Mouse (Mus musculus) CH12.LX (cell line): ENCODE results near the gene Slc2a5. TPM values are rescaled to one million over a fixed set of nuclear protein-coding genes. Genes with fewer than 3 reads are reported as not detected.
A peak's percentile ranks its signal among the peaks of the same experiment; 100 is the strongest.

Source experiments
- DNase-seq: peaks from one replicate; pipeline ENCODE4 v3.0.0-alpha.2; 2013; ENCODE audit errors: extremely low read depth
- H3K27ac ChIP-seq: 2 replicates; pipeline ENCODE4 v1.5.1; 2012; ENCODE audit warnings: low read depth, mild to moderate bottlenecking, control low read depth, moderate library complexity; ENCODE audit not compliant: insufficient read depth
- H3K27me3 ChIP-seq: replicated peaks from 2 replicates; pipeline ENCODE3; 2012; ENCODE audit warnings: inconsistent platforms
- H3K36me3 ChIP-seq, 2 experiments: replicated peaks in 1 of 2; 2 replicates each; pipeline versions ENCODE3 to v1.6.1; 2012; ENCODE audit warnings: inconsistent platforms in 1 of 2, low read length in 1 of 2, mild to moderate bottlenecking in 1 of 2, mixed read lengths in 1 of 2, moderate library complexity in 1 of 2; ENCODE audit not compliant: control insufficient read depth in 1 of 2, insufficient read depth in 1 of 2
- H3K4me1 ChIP-seq, 2 experiments: 2 replicates each; pipeline ENCODE4 v1.6.1; 2012; ENCODE audit warnings: inconsistent platforms in 1 of 2, moderate library complexity in 1 of 2; ENCODE audit not compliant: insufficient read depth in 2 of 2, control insufficient read depth in 1 of 2
- H3K4me2 ChIP-seq: 2 replicates; pipeline ENCODE4 v1.6.1; 2012; ENCODE audit warnings: low read depth, mild to moderate bottlenecking, control low read depth; ENCODE audit not compliant: poor library complexity, insufficient read depth, severe bottlenecking
- H3K4me3 ChIP-seq, 3 experiments: fragments of 150-350 bp in 1 of 3; sonication (generic) in 1 of 3; replicated peaks in 1 of 3; 2 replicates each; pipeline versions ENCODE3 to v1.5.1; 2011 to 2012; ENCODE audit warnings: low read depth in 2 of 3, low read length in 2 of 3, mild to moderate bottlenecking in 2 of 3, moderate library complexity in 2 of 3, control low read depth in 1 of 3, improper control_type of control experiment in 1 of 3, inconsistent platforms in 1 of 3, mixed read lengths in 1 of 3; ENCODE audit not compliant: poor library complexity in 1 of 3
- H3K79me2 ChIP-seq: replicated peaks from 2 replicates; pipeline ENCODE4 v1.6.1; 2012; ENCODE audit warnings: mild to moderate bottlenecking, moderate library complexity; ENCODE audit not compliant: control insufficient read depth, poor library complexity, insufficient read depth, severe bottlenecking; ENCODE audit errors: extremely low read depth
- H3K9ac ChIP-seq: 2 replicates; pipeline ENCODE4 v1.6.1; 2012; ENCODE audit warnings: low read depth, mild to moderate bottlenecking, control low read depth, moderate library complexity; ENCODE audit not compliant: insufficient read depth
- H3K9me3 ChIP-seq: replicated peaks from 2 replicates; pipeline ENCODE3; 2012; ENCODE audit warnings: low read length, inconsistent platforms, mixed read lengths
- BHLHE40 ChIP-seq: IDR thresholded peaks from 2 replicates; pipeline ENCODE4 v1.6.1; 2011; ENCODE audit warnings: mild to moderate bottlenecking, low read depth, low read length, improper control_type of control experiment
- CHD1 ChIP-seq: IDR thresholded peaks from 2 replicates; pipeline ENCODE4 v1.6.1; 2012; ENCODE audit warnings: low read depth, low read length, improper control_type of control experiment, inconsistent platforms
- CHD2 ChIP-seq: IDR thresholded peaks from 2 replicates; pipeline ENCODE4 v1.6.1; 2011; ENCODE audit warnings: low read length, improper control_type of control experiment
- CTCF ChIP-seq, 2 experiments: IDR thresholded peaks in 1 of 2; conservative IDR thresholded peaks in 1 of 2; 2 replicates each; pipeline ENCODE4 v1.5.1; 2011 to 2012; ENCODE audit warnings: low read depth in 2 of 2, low read length in 2 of 2, improper control_type of control experiment in 1 of 2, inconsistent platforms in 1 of 2, mild to moderate bottlenecking in 1 of 2, moderate library complexity in 1 of 2
- HCFC1 ChIP-seq: IDR thresholded peaks from 2 replicates; pipeline ENCODE4 v1.6.1; 2012; ENCODE audit warnings: low read depth, mild to moderate bottlenecking, inconsistent platforms, low read length, improper control_type of control experiment
- KAT2A ChIP-seq: IDR thresholded peaks from 2 replicates; pipeline ENCODE4 v1.6.1; 2012; ENCODE audit warnings: low read length, improper control_type of control experiment, inconsistent platforms; ENCODE audit not compliant: insufficient replicate concordance
- MAFK ChIP-seq: IDR thresholded peaks from 2 replicates; pipeline ENCODE4 v1.6.1; 2011; ENCODE audit warnings: low read length, improper control_type of control experiment; ENCODE audit not compliant: insufficient replicate concordance
- MAZ ChIP-seq: IDR thresholded peaks from 2 replicates; pipeline ENCODE4 v1.6.1; 2012; ENCODE audit warnings: low read depth, mild to moderate bottlenecking, inconsistent platforms, low read length, improper control_type of control experiment, moderate library complexity
- MEF2A ChIP-seq: IDR thresholded peaks from 2 replicates; pipeline ENCODE4 v1.6.1; 2014; ENCODE audit warnings: low read depth, mild to moderate bottlenecking, inconsistent platforms, low read length, improper control_type of control experiment, borderline replicate concordance
- MYC ChIP-seq: IDR thresholded peaks from 2 replicates; pipeline ENCODE4 v1.6.1; 2011; ENCODE audit warnings: low read depth, mild to moderate bottlenecking, improper control_type of control experiment, low read length
- RAD21 ChIP-seq: IDR thresholded peaks from 2 replicates; pipeline ENCODE4 v1.6.1; 2011; ENCODE audit warnings: low read depth, mild to moderate bottlenecking, low read length, improper control_type of control experiment, moderate library complexity
- RCOR1 ChIP-seq: conservative IDR thresholded peaks from 2 replicates; pipeline ENCODE4 v1.6.1; 2012; ENCODE audit warnings: low read depth, mild to moderate bottlenecking, inconsistent platforms, low read length, improper control_type of control experiment
- SMC3 ChIP-seq: IDR thresholded peaks from 2 replicates; pipeline ENCODE4 v1.6.1; 2011; ENCODE audit warnings: low read depth, low read length, improper control_type of control experiment
- TCF12 ChIP-seq: IDR thresholded peaks from 2 replicates; pipeline ENCODE4 v1.6.1; 2014; ENCODE audit warnings: low read depth, mild to moderate bottlenecking, inconsistent platforms, low read length, improper control_type of control experiment
- UBTF ChIP-seq: IDR thresholded peaks from 2 replicates; pipeline ENCODE4 v1.6.1; 2012; ENCODE audit warnings: low read depth, mild to moderate bottlenecking, inconsistent platforms, low read length, improper control_type of control experiment, moderate library complexity
- USF1 ChIP-seq: IDR thresholded peaks from 2 replicates; pipeline ENCODE4 v1.6.1; 2014; ENCODE audit warnings: low read depth, mild to moderate bottlenecking, inconsistent platforms, low read length, improper control_type of control experiment
- USF2 ChIP-seq: conservative IDR thresholded peaks from 2 replicates; pipeline ENCODE4 v1.6.1; 2011; ENCODE audit warnings: low read depth, low read length, improper control_type of control experiment
- ZC3H11A ChIP-seq: IDR thresholded peaks from 2 replicates; pipeline ENCODE4 v1.6.1; 2012; ENCODE audit warnings: low read depth, mild to moderate bottlenecking, inconsistent platforms, low read length, improper control_type of control experiment
- ZKSCAN1 ChIP-seq: IDR thresholded peaks from 2 replicates; pipeline ENCODE4 v1.6.1; 2012; ENCODE audit warnings: low read depth, inconsistent platforms, low read length, improper control_type of control experiment, borderline replicate concordance
- ZMIZ1 ChIP-seq: IDR thresholded peaks from 2 replicates; pipeline ENCODE4 v1.6.1; 2012; ENCODE audit warnings: low read depth, mild to moderate bottlenecking, inconsistent platforms, low read length, improper control_type of control experiment
- dilution Hi-C: fragments of 300-500 bp; cut with MboI; formaldehyde crosslinking; loops from 2 replicates; pipeline ENCODE4 v1.14.3; 2020; ENCODE audit warnings: low sequenced_read_pairs; ENCODE audit not compliant: extremely low pct_unique_long_range_greater_than_20kb, extremely low pct_ligation_motif_present
- in situ Hi-C: fragments of 300-500 bp; cut with MboI; formaldehyde crosslinking; loops from 3 replicates; pipeline ENCODE4 v1.14.3; 2019; ENCODE audit warnings: low sequenced_read_pairs, low pct_ligation_motif_present, low pct_unique_long_range_greater_than_20kb, mixed read lengths
- polyA plus RNA-seq: library from polyadenylated mRNA; unstranded; fragments of >175 nt; gene quantifications from 2 replicates; pipeline ENCODE4 v1.2.1, GENCODE M21; 2012; ENCODE audit warnings: low read depth; ENCODE audit not compliant: insufficient read length
- total RNA-seq, 2 experiments: library from RNA; depleted of rRNA; stranded (reverse); fragments of 300-350 nt in 1 of 2; fragments of >200 nt in 1 of 2; gene quantifications; 2 replicates each; pipeline ENCODE4 v1.2.3; 2012 to 2014

Gene Slc2a5
- total and polyA plus RNA-seq, 3 experiments = 0.81 to 1.5 (median 1.4) TPM

- no peak for TF ChIP-seq USF2
- TF ChIP-seq MAZ = peak; percentile 81; the same call in 1 of the 2 replicates
- peak; percentile 57; the same call in 1 of the 2 replicates for TF ChIP-seq MYC
- no peak for TF ChIP-seq ZKSCAN1
- peak; percentile 85 for TF ChIP-seq BHLHE40
- TF ChIP-seq CHD1 = no peak
- peak; percentile 88; the same call in 1 of the 2 replicates for TF ChIP-seq MEF2A
- TF ChIP-seq TCF12 = peak; percentile 97
- no peak for TF ChIP-seq UBTF
- TF ChIP-seq ZMIZ1 = no peak
- no peak for TF ChIP-seq HCFC1
- TF ChIP-seq RCOR1 = peak; percentile 89; the same call in 1 of the 2 replicates
- peak; percentile 75 for TF ChIP-seq CHD2
- no peak; the same call in none of the 2 replicates for TF ChIP-seq SMC3
- TF ChIP-seq MAFK = peak; percentile 80
- no peak for TF ChIP-seq KAT2A
These were observed 21.2 kb upstream of the Slc2a5 start (continued) for GRCm38 (mm10) chr4:150097847-150098246.

- Histone ChIP-seq H3K27ac (no peak overlapping the region), H3K4me3 (no peak overlapping the region), H3K9ac (no peak overlapping the region), H3K4me1 (peaks cover 27 to 55% of the 10 kb centered on the region in 2 experiments), H3K27me3 (peaks cover 1% of the 10 kb centered on the region), H3K4me2 (no peak overlapping the region), H3K79me2 (no peaks in the 10 kb centered on the region), H3K36me3 (peaks cover 3 to 62% of the 10 kb centered on the region in 2 experiments), H3K9me3 (peaks cover 4% of the 10 kb centered on the region)
- in situ Hi-C loops = loop anchor here (10.0 kb wide), 1 partner anchor 64 kb away; no protein-coding TSS in a partner anchor
- TF ChIP-seq RAD21 (peak; percentile 96), CTCF (conservative IDR thresholded peaks at IDR 0.05 in 1 of 2, IDR thresholded peaks at IDR 0.05 in 1 of 2; ENCODE audit: low read depth in 2 of 2, low read length in 2 of 2) (peak; percentile 94 to 95), ZC3H11A (peak; percentile 68), USF1 (no peak), SMC3 (peak; percentile 90)
- dilution Hi-C loops = no loop called here
- DNase-seq = peak; percentile 79
These were observed 20.2 kb upstream of the Slc2a5 start for GRCm38 (mm10) chr4:150098880-150099279.
